ENCODE assay signal across 9 mouse cellular contexts in genomic region chr2:131142592-131142991, GRCm38 (mm10). TPM values are rescaled to one million over a fixed set of nuclear protein-coding genes. Genes with fewer than 3 reads are reported as not detected.
DNase-seq lines count a peak whose midpoint lies in the region; ATAC-seq and TF ChIP-seq lines count a peak whose summit lies in the region.
"Had no signal": no experiment of that assay in that cellular context is flagged by ENCODE, and none has a peak within 500 bp of the region (broad histone marks: within the 10 kb centered on the region; RNA-seq: fewer than 3 reads in every experiment).

No protein-coding gene starts in this region.

- H3K4me3 ChIP-seq in embryonic facial prominence, embryonic 11.5 days (ENCODE audit: low read depth, low read length) = no peak overlapping the region
- no peak overlapping the region for H3K4me3 ChIP-seq in kidney, embryonic 16.5 days (ENCODE audit: low read length)
- H3K4me3 ChIP-seq in liver, embryonic 12.5 days = no peak overlapping the region
- H3K4me3 ChIP-seq in stomach, postnatal 0 days (ENCODE audit: low read depth, low read length) = no peak overlapping the region
- H3K4me3 ChIP-seq: embryonic facial prominence, embryonic 13.5 days had no signal

- no peaks in the 10 kb centered on the region for H3K27me3 ChIP-seq in embryonic facial prominence, embryonic 11.5 days (ENCODE audit: control insufficient read depth, insufficient read depth, low read length)
- H3K27me3 ChIP-seq in kidney, embryonic 16.5 days (ENCODE audit: insufficient read depth, low read length) = no peaks in the 10 kb centered on the region
- no peaks in the 10 kb centered on the region for H3K27me3 ChIP-seq in liver, embryonic 12.5 days (replicated peaks)
- H3K27me3 ChIP-seq in stomach, postnatal 0 days (ENCODE audit: control insufficient read depth, insufficient read depth, low read length) = no peaks in the 10 kb centered on the region
- H3K27me3 ChIP-seq: embryonic facial prominence, embryonic 13.5 days had no signal

- H3K4me1 ChIP-seq in embryonic facial prominence, embryonic 11.5 days (ENCODE audit: control insufficient read depth, insufficient read depth, low read length) = no peaks in the 10 kb centered on the region
- peaks cover 16% of the 10 kb centered on the region for H3K4me1 ChIP-seq in kidney, embryonic 16.5 days (ENCODE audit: insufficient read depth, low read length)
- peaks cover 70% of the 10 kb centered on the region for H3K4me1 ChIP-seq in liver, embryonic 12.5 days
- H3K4me1 ChIP-seq in stomach, postnatal 0 days (replicated peaks; ENCODE audit: control insufficient read depth, insufficient read depth) = no peaks in the 10 kb centered on the region

- H3K27ac ChIP-seq in embryonic facial prominence, embryonic 11.5 days (replicated peaks; ENCODE audit: low read depth, low read length) = no peak overlapping the region
- peak overlapping the region; percentile 29; the same call in 1 of the 2 replicates for H3K27ac ChIP-seq in kidney, embryonic 16.5 days (ENCODE audit: low read length)
- peak overlapping the region; percentile 68 for H3K27ac ChIP-seq in liver, embryonic 12.5 days
- H3K27ac ChIP-seq in stomach, postnatal 0 days (replicated peaks) = no peak overlapping the region
- H3K27ac ChIP-seq: embryonic facial prominence, embryonic 13.5 days had no signal

- no peak for TF ChIP-seq EP300 in stomach, postnatal 0 days (optimal IDR thresholded peaks at IDR 0.05)

- peak; percentile 54 for ATAC-seq in embryonic facial prominence, embryonic 11.5 days (replicated peaks; ENCODE audit: insufficient number of reproducible peaks, low FRiP score, low TSS enrichment, low read depth)
- peak; percentile 73 for ATAC-seq in kidney, embryonic 16.5 days (ENCODE audit: low FRiP score, low TSS enrichment)
- peak; percentile 79 for ATAC-seq in liver, embryonic 12.5 days
- peak; percentile 80 for ATAC-seq in stomach, postnatal 0 days (ENCODE audit: low FRiP score, low TSS enrichment)

- peaks cover 10% of the 10 kb centered on the region for H3K36me3 ChIP-seq in embryonic facial prominence, embryonic 11.5 days (replicated peaks; ENCODE audit: control insufficient read depth, insufficient read depth, low read depth, low read length)
- H3K36me3 ChIP-seq in kidney, embryonic 16.5 days (ENCODE audit: insufficient read depth, low read length) = peaks cover 54% of the 10 kb centered on the region
- peaks cover 91% of the 10 kb centered on the region for H3K36me3 ChIP-seq in liver, embryonic 12.5 days
- H3K36me3 ChIP-seq in stomach, postnatal 0 days (ENCODE audit: control insufficient read depth, insufficient read depth, low read length) = peaks cover 20% of the 10 kb centered on the region

- no peak overlapping the region for H3K4me2 ChIP-seq in embryonic facial prominence, embryonic 11.5 days (ENCODE audit: low read depth, low read length)
- H3K4me2 ChIP-seq in kidney, embryonic 16.5 days (replicated peaks; ENCODE audit: low read depth, low read length) = 0 out of 2 replicates have a peak overlapping the region, but pooled peaks have one; percentile 3
- H3K4me2 ChIP-seq in liver, embryonic 12.5 days = peak overlapping the region; percentile 39
- H3K4me2 ChIP-seq in stomach, postnatal 0 days (replicated peaks; ENCODE audit: low read depth) = peak overlapping the region; percentile 31; the same call in 1 of the 2 replicates
- H3K4me2 ChIP-seq: embryonic facial prominence, embryonic 13.5 days had no signal

- 33% methylated on average over 18 of the region's 18 CpGs for WGBS in embryonic facial prominence, embryonic 11.5 days
- WGBS in kidney, embryonic 16.5 days = 31% methylated on average over 18 of the region's 18 CpGs
- 25% methylated on average over 18 of the region's 18 CpGs for WGBS in liver, embryonic 12.5 days (ENCODE audit: insufficient replicate concordance)
- WGBS in stomach, postnatal 0 days = 25% methylated on average over 18 of the region's 18 CpGs

- H3K9ac ChIP-seq in embryonic facial prominence, embryonic 11.5 days (replicated peaks; ENCODE audit: low read length) = no peak overlapping the region
- no peak overlapping the region for H3K9ac ChIP-seq in kidney, embryonic 16.5 days (replicated peaks; ENCODE audit: low read length)
- H3K9ac ChIP-seq in liver, embryonic 12.5 days = peak overlapping the region; percentile 27
- H3K9ac ChIP-seq in stomach, postnatal 0 days (ENCODE audit: low read length) = 0 out of 2 replicates have a peak overlapping the region, but pooled peaks have one; percentile 13
- H3K9ac ChIP-seq: embryonic facial prominence, embryonic 13.5 days had no signal

- peak; percentile 82 for TF ChIP-seq CTCF in stomach, postnatal 0 days (IDR thresholded peaks at IDR 0.05; ENCODE audit: low read depth)

- no peaks in the 10 kb centered on the region for H3K9me3 ChIP-seq in embryonic facial prominence, embryonic 11.5 days (replicated peaks; ENCODE audit: control insufficient read depth, low read length)
- H3K9me3 ChIP-seq in kidney, embryonic 16.5 days (ENCODE audit: low read length) = no peaks in the 10 kb centered on the region
- H3K9me3 ChIP-seq in liver, embryonic 12.5 days (replicated peaks) = no peaks in the 10 kb centered on the region
- no peaks in the 10 kb centered on the region for H3K9me3 ChIP-seq in stomach, postnatal 0 days (ENCODE audit: control insufficient read depth, low read length)
- H3K9me3 ChIP-seq: embryonic facial prominence, embryonic 13.5 days had no signal

- DNase-seq in left cerebral cortex, adult 11 months (ENCODE audit: low spot score) = peak; percentile 24
- no peak for DNase-seq in left cerebral cortex, adult 8-10 months (ENCODE audit: low spot score in 2 of 2)
- peak; percentile 76 for DNase-seq in embryonic facial prominence, embryonic 11.5 days (ENCODE audit: low spot score)
- peak; percentile 81 to 83 for DNase-seq in heart, adult 9 months (ENCODE audit: low spot score in 2 of 2)
- peak; percentile 78 for DNase-seq in neural tube, embryonic 10.5 days (ENCODE audit: extremely low spot score, low spot score)
- DNase-seq in stomach, postnatal 0 days (ENCODE audit: low spot score) = peak; percentile 86

RNA-seq across cellular contexts. Expression of gene Gm11037, which starts 9.3 kb away (rescaled TPM):
- total RNA-seq in left cerebral cortex, adult 8-10 months (2022) = not detected
- polyA plus RNA-seq in embryonic facial prominence, embryonic 11.5 days (2014; fragmentation: Nextera tagmentation; extraction: Ambion mirVana) = not detected in 2 replicates
- not detected in 2 replicates for polyA plus RNA-seq in kidney, embryonic 16.5 days (2015; fragmentation: Nextera tagmentation; extraction: Ambion mirVana)
- not detected in 2 replicates for polyA plus RNA-seq in liver, embryonic 12.5 days (2016; fragmentation: Nextera tagmentation; extraction: Ambion mirVana)
- polyA plus RNA-seq in stomach, postnatal 0 days (2015; fragmentation: Nextera tagmentation; extraction: Ambion mirVana) = not detected in 2 replicates
- polyA plus RNA-seq: embryonic facial prominence, embryonic 13.5 days had no signal

RNA-seq across cellular contexts. Expression of gene Hspa12b, which starts 15.5 kb away (rescaled TPM):
- total RNA-seq in left cerebral cortex, adult 8-10 months (2022) = 1 to 10 TPM; 5.9 to 8.9 (median 8.3) TPM
- 6.3 and 6.6 TPM in 2 replicates for polyA plus RNA-seq in embryonic facial prominence, embryonic 11.5 days (2014; fragmentation: Nextera tagmentation; extraction: Ambion mirVana)
- polyA plus RNA-seq in kidney, embryonic 16.5 days (2015; fragmentation: Nextera tagmentation; extraction: Ambion mirVana) = 22.2 and 23.7 TPM in 2 replicates
- 4.2 TPM in 2 replicates for polyA plus RNA-seq in liver, embryonic 12.5 days (2016; fragmentation: Nextera tagmentation; extraction: Ambion mirVana)
- polyA plus RNA-seq in stomach, postnatal 0 days (2015; fragmentation: Nextera tagmentation; extraction: Ambion mirVana) = 4.2 TPM in 2 replicates

RNA-seq across cellular contexts. Expression of gene 1700037H04Rik, which starts 17.3 kb away (rescaled TPM):
- total RNA-seq in left cerebral cortex, adult 8-10 months (2022) = 10 to 100 TPM; 84.5 to 96.9 (median 92.6) TPM
- polyA plus RNA-seq in embryonic facial prominence, embryonic 11.5 days (2014; fragmentation: Nextera tagmentation; extraction: Ambion mirVana) = 81.2 and 88.3 TPM in 2 replicates
- polyA plus RNA-seq in kidney, embryonic 16.5 days (2015; fragmentation: Nextera tagmentation; extraction: Ambion mirVana) = 98.2 and 101 TPM in 2 replicates
- polyA plus RNA-seq in liver, embryonic 12.5 days (2016; fragmentation: Nextera tagmentation; extraction: Ambion mirVana) = 131 and 141 TPM in 2 replicates
- 42.6 and 43.6 TPM in 2 replicates for polyA plus RNA-seq in stomach, postnatal 0 days (2015; fragmentation: Nextera tagmentation; extraction: Ambion mirVana)

RNA-seq across cellular contexts. Expression of gene Cenpb, which starts 37.3 kb away (rescaled TPM):
- total RNA-seq in left cerebral cortex, adult 8-10 months (2022) = 10 to 100 TPM; 73.8 to 80.9 (median 75.8) TPM
- polyA plus RNA-seq in embryonic facial prominence, embryonic 11.5 days (2014; fragmentation: Nextera tagmentation; extraction: Ambion mirVana) = 5.8 and 6.1 TPM in 2 replicates
- polyA plus RNA-seq in kidney, embryonic 16.5 days (2015; fragmentation: Nextera tagmentation; extraction: Ambion mirVana) = 9.7 and 10.1 TPM in 2 replicates
- 5.9 and 6.5 TPM in 2 replicates for polyA plus RNA-seq in liver, embryonic 12.5 days (2016; fragmentation: Nextera tagmentation; extraction: Ambion mirVana)
- polyA plus RNA-seq in stomach, postnatal 0 days (2015; fragmentation: Nextera tagmentation; extraction: Ambion mirVana) = 12.2 and 13.9 TPM in 2 replicates

RNA-seq across cellular contexts. Expression of gene Cdc25b, which starts 44.2 kb away (rescaled TPM):
- total RNA-seq in left cerebral cortex, adult 8-10 months (2022) = 10 to 100 TPM; 18.3 to 21.9 (median 19.1) TPM
- 48.0 and 53.4 TPM in 2 replicates for polyA plus RNA-seq in embryonic facial prominence, embryonic 11.5 days (2014; fragmentation: Nextera tagmentation; extraction: Ambion mirVana)
- 73.8 and 87.0 TPM in 2 replicates for polyA plus RNA-seq in kidney, embryonic 16.5 days (2015; fragmentation: Nextera tagmentation; extraction: Ambion mirVana)
- 172 and 182 TPM in 2 replicates for polyA plus RNA-seq in liver, embryonic 12.5 days (2016; fragmentation: Nextera tagmentation; extraction: Ambion mirVana)
- polyA plus RNA-seq in stomach, postnatal 0 days (2015; fragmentation: Nextera tagmentation; extraction: Ambion mirVana) = 38.7 and 39.5 TPM in 2 replicates

Comparison
In these comparisons a context has a peak if more than half of its experiments do, and no peak if none do; other contexts are left out.
1. DNase-seq: peak in left cerebral cortex, adult 11 months (single experiment), embryonic facial prominence, embryonic 11.5 days (single experiment), heart, adult 9 months (2 of 2), neural tube, embryonic 10.5 days (single experiment) and stomach, postnatal 0 days (single experiment); none in left cerebral cortex, adult 8-10 months (0 of 2).
2. H3K27ac ChIP-seq: peak in kidney, embryonic 16.5 days (single experiment) and liver, embryonic 12.5 days (single experiment); none in embryonic facial prominence, embryonic 11.5 days (single experiment) and stomach, postnatal 0 days (single experiment).
3. H3K9ac ChIP-seq: peak in liver, embryonic 12.5 days (single experiment) and stomach, postnatal 0 days (single experiment); none in embryonic facial prominence, embryonic 11.5 days (single experiment) and kidney, embryonic 16.5 days (single experiment).
4. Peak in every context shown above with its lines, with median percentiles within 50 percentile points of each other: ATAC-seq.